Mouse (Mus musculus) CD8-positive naive resting alpha-beta T cell, adult 57 days (primary cell): Measurements from ENCODE around the gene Cnot11. TPM values are rescaled to one million over a fixed set of nuclear protein-coding genes. Genes with fewer than 3 reads are reported as not detected.

Experiments
- total RNA-seq: library from RNA; stranded (reverse); gene quantifications from one replicate; pipeline ENCODE4 v1.2.4, GENCODE M21; 2023

The Cnot11 gene
- 26.1 TPM for total RNA-seq

DNA sequence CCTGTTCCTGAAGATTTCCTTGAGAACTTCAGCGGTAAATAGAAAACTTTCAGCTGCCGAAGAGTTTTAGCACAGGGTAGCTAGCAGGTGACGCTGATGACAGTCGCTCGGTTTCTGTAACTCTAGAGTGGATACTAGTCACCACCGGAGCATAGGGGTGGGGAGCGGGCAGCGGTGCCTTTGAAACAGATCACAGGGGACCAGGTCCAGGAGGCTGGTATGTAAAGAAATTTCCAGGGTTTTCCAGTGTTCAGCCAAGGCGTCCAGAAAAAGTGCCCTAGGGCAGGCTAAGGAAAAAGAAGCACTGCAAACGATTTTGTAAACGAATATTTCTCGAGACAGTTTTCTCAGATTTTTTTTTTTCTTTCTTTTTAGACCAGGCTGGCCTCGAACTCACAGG, at the start of gene Cnot11:
Gene Cnot11 (plus strand): TSS at position 162 of the 400 bp plus-strand sequence.

DNA sequence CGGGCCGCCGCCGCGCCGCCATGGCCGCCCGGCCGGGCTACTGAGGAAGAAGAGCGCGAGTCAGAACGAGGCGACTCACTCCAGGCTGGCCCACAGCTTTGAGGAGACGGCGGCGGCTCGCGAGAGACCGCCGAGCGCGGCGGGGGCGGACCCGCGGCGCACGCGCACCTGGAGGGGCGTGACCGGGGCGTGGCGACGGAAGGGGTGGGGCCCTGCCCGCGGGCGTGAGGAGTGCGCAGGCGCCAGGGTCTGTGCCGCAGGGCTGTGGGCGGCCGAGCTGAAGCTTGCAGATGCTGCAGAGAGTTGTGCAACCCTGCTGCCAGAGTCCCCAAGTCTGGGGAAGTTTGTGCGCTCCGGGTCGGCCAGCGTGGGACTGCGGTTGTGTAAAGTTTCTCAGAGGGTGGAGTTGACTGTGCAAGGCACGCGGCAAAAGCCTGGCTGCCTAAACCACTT, 42.5 kb downstream of the Cnot11 start, which contains the start of gene Rnf149:
Gene Rnf149 (minus strand): TSS at position 153 of the 453 bp plus-strand sequence.

Other genes starting within 250 kb of the Cnot11 start
- 2,539 TPM for gene Rpl31, start 167.2 kb upstream of the Cnot11 start, total RNA-seq
- 2.8 TPM for gene Tbc1d8, start 56.2 kb upstream of the Cnot11 start, total RNA-seq
- 31.4 TPM for gene Rnf149, start 42.4 kb downstream of the Cnot11 start, total RNA-seq
- not detected for gene Creg2, start 116.5 kb downstream of the Cnot11 start, total RNA-seq
- gene Rfx8, start 186.0 kb downstream of the Cnot11 start, total RNA-seq, result not detected